Mouse (Mus musculus) liver, embryonic 14.5 days (tissue): ENCODE data around the gene E2f1.

ENCODE experiments used
- CTCF ChIP-seq: IDR thresholded peaks from 2 replicates; pipeline ENCODE4 v1.5.1; 2016; ENCODE audit warnings: antibody characterized with exemption, low read depth, control low read depth
- EP300 ChIP-seq: IDR thresholded peaks from 2 replicates; pipeline ENCODE4 v1.6.1; 2016; ENCODE audit warnings: antibody characterized with exemption, low read depth

DNA sequence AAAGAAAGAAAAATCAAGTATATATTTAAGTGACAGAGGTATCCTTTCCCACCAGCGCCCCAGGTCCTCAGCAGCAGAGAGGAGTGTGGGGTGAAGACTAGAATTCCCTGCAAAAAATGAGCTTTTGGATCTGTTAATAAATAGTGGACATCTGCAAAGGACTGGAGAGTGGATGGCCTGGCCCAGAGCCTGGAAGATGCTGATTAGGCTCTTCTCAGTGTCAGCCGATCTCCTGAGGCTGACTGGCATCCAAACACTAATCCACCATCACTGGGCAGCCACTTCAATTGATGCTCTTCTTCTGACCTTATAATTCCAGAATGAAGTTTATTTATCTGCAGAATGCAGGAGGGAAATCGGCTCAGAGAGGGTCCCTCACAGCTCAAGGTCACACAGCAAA, 3.3 kb upstream of the E2f1 start:
- no peak for TF ChIP-seq CTCF
- no peak for TF ChIP-seq EP300
